Mouse (Mus musculus) G1E (cell line): ENCODE data around the gene 1700020A23Rik. TPM values are rescaled to one million over a fixed set of nuclear protein-coding genes. Genes with fewer than 3 reads are reported as not detected.

Experiments
- ATAC-seq: 2 replicates; pipeline ENCODE4 v1.8.0; 2016; ENCODE audit warnings: mild to moderate bottlenecking; ENCODE audit not compliant: insufficient number of reproducible peaks, poor library complexity, low FRiP score, severe bottlenecking; ENCODE audit errors: extremely low read depth
- DNase-seq: peaks from one replicate; pipeline ENCODE4 v3.0.0; 2012; ENCODE audit warnings: low spot score
- H3K27me3 ChIP-seq: 2 replicates; pipeline ENCODE4 v1.6.1; 2012; ENCODE audit warnings: mild to moderate bottlenecking, low read length, inconsistent platforms; ENCODE audit not compliant: insufficient read depth
- H3K36me3 ChIP-seq: replicated peaks from 2 replicates; pipeline ENCODE3; 2012; ENCODE audit warnings: mild to moderate bottlenecking, inconsistent platforms
- H3K4me1 ChIP-seq: 2 replicates; pipeline ENCODE4 v1.6.1; 2012; ENCODE audit warnings: low read depth, low read length, inconsistent platforms, mixed read lengths; ENCODE audit not compliant: insufficient read depth
- H3K4me3 ChIP-seq: 2 replicates; pipeline ENCODE4 v1.5.1; 2012; ENCODE audit warnings: low read depth, mild to moderate bottlenecking, inconsistent platforms, low read length, moderate library complexity, mixed read lengths
- H3K9me3 ChIP-seq: replicated peaks from 2 replicates; pipeline ENCODE4 v1.6.1; 2012; ENCODE audit warnings: inconsistent platforms
- CTCF ChIP-seq: IDR thresholded peaks from 2 replicates; pipeline ENCODE4 v1.5.1; 2012; ENCODE audit warnings: low read depth, low read length, inconsistent platforms, mixed read lengths
- GATA1 ChIP-seq: IDR thresholded peaks from 2 replicates; pipeline ENCODE4 v1.6.1; 2012; ENCODE audit warnings: borderline replicate concordance, low read length, inconsistent platforms, mixed read lengths
- GATA2 ChIP-seq: IDR thresholded peaks from 2 replicates; pipeline ENCODE4 v1.6.1; 2012; ENCODE audit warnings: low read depth, low read length, inconsistent platforms, borderline replicate concordance
- POLR2AphosphoS5 ChIP-seq: IDR thresholded peaks from 2 replicates; pipeline ENCODE4 v1.6.1; 2012; ENCODE audit warnings: low read depth, low read length, inconsistent platforms; ENCODE audit not compliant: insufficient replicate concordance
- TAL1 ChIP-seq: conservative IDR thresholded peaks from 2 replicates; pipeline ENCODE4 v1.6.1; 2012; ENCODE audit warnings: low read depth, low read length, inconsistent platforms, mixed read lengths
- polyA plus RNA-seq: library from polyadenylated mRNA; stranded (reverse); fragments of >175 nt; gene quantifications from 2 replicates; pipeline ENCODE4 v1.2.3, GENCODE M21; 2012
- total RNA-seq, 2 experiments: library from RNA; stranded (forward) in 1 of 2; stranded (reverse) in 1 of 2; fragments of 200-1000 nt in 1 of 2; fragments of >200 nt in 1 of 2; fragmentation: Nextera tagmentation in 1 of 2; gene quantifications; 2 replicates each; pipeline ENCODE4 v1.2.3; 2014 to 2017

Gene 1700020A23Rik
- total and polyA plus RNA-seq, 3 experiments, result not detected

- no peaks in the 10 kb centered on the region for H3K27me3 ChIP-seq
- H3K36me3 ChIP-seq, result peaks cover 20% of the 10 kb centered on the region
- TF ChIP-seq GATA2 (no peak), CTCF (no peak), POLR2AphosphoS5 (no peak), GATA1 (no peak), TAL1 (no peak)
- peak overlapping the region; percentile 91; the same call in 1 of the 2 replicates for H3K4me3 ChIP-seq
- DNase-seq, result no peak
- no peak for ATAC-seq
- peaks cover 38% of the 10 kb centered on the region for H3K4me1 ChIP-seq
- no peaks in the 10 kb centered on the region for H3K9me3 ChIP-seq
Measured at GRCm38 (mm10) chr2:130449021-130449793, 44.1 kb downstream of the 1700020A23Rik start.

- H3K9me3 ChIP-seq, result no peaks in the 10 kb centered on the region
- peak within 1 kb of the TSS; percentile 91 for H3K4me3 ChIP-seq
- peaks cover 15% of the 10 kb centered on the region for H3K36me3 ChIP-seq
- ATAC-seq, result peak; percentile 76
- no peaks in the 10 kb centered on the region for H3K27me3 ChIP-seq
- TF ChIP-seq GATA1 (no peak), TAL1 (no peak), POLR2AphosphoS5 (no peak), CTCF (no peak), GATA2 (no peak)
- DNase-seq, result peak; percentile 91
- H3K4me1 ChIP-seq, result peaks cover 45% of the 10 kb centered on the region
Measured at GRCm38 (mm10) chr2:130449794-130450433, 44.9 kb downstream of the 1700020A23Rik start, which contains the start of gene Ptpra. TSS of gene Ptpra (plus strand) at chr2:130450278.

- TF ChIP-seq GATA1 (no peak), GATA2 (no peak), POLR2AphosphoS5 (no peak), CTCF (no peak), TAL1 (no peak)
- peak; percentile 70 for DNase-seq
- H3K27me3 ChIP-seq, result no peaks in the 10 kb centered on the region
- H3K36me3 ChIP-seq, result peaks cover 14% of the 10 kb centered on the region
- ATAC-seq, result no peak
- peaks cover 49% of the 10 kb centered on the region for H3K4me1 ChIP-seq
- H3K4me3 ChIP-seq, result peak overlapping the region; percentile 91
- H3K9me3 ChIP-seq, result no peaks in the 10 kb centered on the region
Measured at GRCm38 (mm10) chr2:130450434-130450796, 45.4 kb downstream of the 1700020A23Rik start.

GRCm38 (mm10) chr2:130451086-130451726 is 46.1 kb downstream of the 1700020A23Rik start:
- peak overlapping the region; percentile 91 for H3K4me3 ChIP-seq
- ATAC-seq (no peak), DNase-seq (no peak)
- H3K27me3 ChIP-seq, result no peaks in the 10 kb centered on the region
- H3K36me3 ChIP-seq, result peaks cover 13% of the 10 kb centered on the region
- no peaks in the 10 kb centered on the region for H3K9me3 ChIP-seq
- TF ChIP-seq GATA2 (no peak), POLR2AphosphoS5 (no peak), TAL1 (no peak), GATA1 (no peak), CTCF (no peak)
- H3K4me1 ChIP-seq, result peaks cover 55% of the 10 kb centered on the region

GRCm38 (mm10) chr2:130451727-130452090 is 46.6 kb downstream of the 1700020A23Rik start:
- TF ChIP-seq CTCF (no peak), GATA2 (no peak), POLR2AphosphoS5 (no peak), GATA1 (no peak), TAL1 (no peak)
- Histone ChIP-seq H3K4me3 (peak overlapping the region; percentile 91; the same call in 1 of the 2 replicates), H3K9me3 (no peaks in the 10 kb centered on the region), H3K36me3 (peaks cover 12% of the 10 kb centered on the region), H3K27me3 (no peaks in the 10 kb centered on the region), H3K4me1 (peaks cover 57% of the 10 kb centered on the region)
- ATAC-seq, result no peak
- no peak for DNase-seq

GRCm38 (mm10) chr2:130452266-130452665 is 47.2 kb downstream of the 1700020A23Rik start:
- H3K4me3 ChIP-seq, result no peak overlapping the region
- ATAC-seq (no peak), DNase-seq (no peak)
- TF ChIP-seq GATA1, result no peak
- TF ChIP-seq POLR2AphosphoS5, result no peak
- no peak for TF ChIP-seq CTCF
- TF ChIP-seq GATA2, result no peak
- no peak for TF ChIP-seq TAL1
- peaks cover 58% of the 10 kb centered on the region for H3K4me1 ChIP-seq
- H3K36me3 ChIP-seq, result peaks cover 13% of the 10 kb centered on the region
- H3K9me3 ChIP-seq, result no peaks in the 10 kb centered on the region
- H3K27me3 ChIP-seq, result no peaks in the 10 kb centered on the region
